31 mouse cellular contexts compared by ENCODE assay signal in genomic region chr5:143092891-143093290, GRCm38 (mm10). TPM values are rescaled to one million over a fixed set of nuclear protein-coding genes. Genes with fewer than 3 reads are reported as not detected.
DNase-seq lines count a peak whose midpoint lies in the region; TF ChIP-seq lines count a peak whose summit lies in the region.
"Had no signal": no experiment of that assay in that cellular context is flagged by ENCODE, and none has a peak within 500 bp of the region (broad histone marks: within the 10 kb centered on the region; RNA-seq: fewer than 3 reads in every experiment).

No protein-coding gene starts in this region.

- no peaks in the 10 kb centered on the region for H3K9me3 ChIP-seq in heart, embryonic 10.5 days
- H3K9me3 ChIP-seq: embryonic facial prominence, embryonic 15.5 days; hindbrain, embryonic 12.5 days; hindbrain, embryonic 15.5 days had no signal

- DNase-seq in embryo, embryonic 10 days (ENCODE audit: low spot score) = peak; percentile 7
- DNase-seq in embryo, embryonic 11 days = no peak
- peak; percentile 62 for DNase-seq in heart, embryonic 10.5 days (ENCODE audit: low spot score)
- no peak for DNase-seq in heart, postnatal 4 days
- DNase-seq in NIH3T3 (ENCODE audit: low read depth) = peak; percentile 43
- no peak for DNase-seq in thymus, adult 2 months
- DNase-seq in urinary bladder, postnatal 25 days (ENCODE audit: low spot score) = no peak
- DNase-seq: adrenal gland, adult 8-10 months; adrenal gland, postnatal 25 days; B cell, adult 2 months; cerebellum, adult 11-12 months; cerebellum, adult 8-10 months; cerebellum, postnatal 10 days; cerebellum, postnatal 36 days; forebrain, postnatal 0 days; gastrocnemius, adult 2 months; gastrocnemius, postnatal 14 days; heart, adult 18-20 months; heart, postnatal 14 days had no signal

- H3K27ac ChIP-seq in heart, embryonic 10.5 days = no peak overlapping the region
- no peak overlapping the region for H3K27ac ChIP-seq in thymus, adult 2 months (ENCODE audit: control insufficient read depth, insufficient read depth, low read length)
- H3K27ac ChIP-seq: embryonic facial prominence, embryonic 15.5 days; gastrocnemius, adult 2 months; hindbrain, embryonic 12.5 days; hindbrain, embryonic 15.5 days had no signal

- H3K27me3 ChIP-seq in heart, embryonic 10.5 days (ENCODE audit: insufficient read depth, poor library complexity, severe bottlenecking) = no peaks in the 10 kb centered on the region
- no peaks in the 10 kb centered on the region for H3K27me3 ChIP-seq in thymus, adult 2 months (ENCODE audit: control insufficient read depth, insufficient read depth, low read length)
- H3K27me3 ChIP-seq: embryonic facial prominence, embryonic 15.5 days; hindbrain, embryonic 12.5 days; hindbrain, embryonic 15.5 days had no signal

- WGBS in heart, embryonic 10.5 days = 65% methylated on average over 3 of the region's 3 CpGs
- 85% methylated on average over 3 of the region's 3 CpGs for WGBS in thymus, adult 2 months

- no peak overlapping the region for H3K4me3 ChIP-seq in heart, embryonic 10.5 days
- no peak overlapping the region for H3K4me3 ChIP-seq in thymus, adult 2 months (ENCODE audit: control insufficient read depth, insufficient read depth, low read length)
- H3K4me3 ChIP-seq: embryonic facial prominence, embryonic 15.5 days; gastrocnemius, adult 2 months; hindbrain, embryonic 12.5 days; hindbrain, embryonic 15.5 days had no signal

- no peak for TF ChIP-seq CTCF in thymus, adult 2 months (IDR thresholded peaks at IDR 0.05; ENCODE audit: borderline replicate concordance, control insufficient read depth, extremely low read depth, insufficient read depth, low read length, poor library complexity)

- no peak for TF ChIP-seq POLR2A in thymus, adult 2 months (IDR thresholded peaks at IDR 0.05; ENCODE audit: control insufficient read depth, extremely low read depth, insufficient read depth, low read length, poor library complexity)

- peaks cover 69% of the 10 kb centered on the region for H3K36me3 ChIP-seq in heart, embryonic 10.5 days
- no peaks in the 10 kb centered on the region for H3K36me3 ChIP-seq in thymus, adult 2 months (ENCODE audit: control insufficient read depth, insufficient read depth, low read length)

- H3K4me1 ChIP-seq in heart, embryonic 10.5 days = no peaks in the 10 kb centered on the region
- no peaks in the 10 kb centered on the region for H3K4me1 ChIP-seq in thymus, adult 2 months (replicated peaks; ENCODE audit: control insufficient read depth, insufficient read depth, low read length)
- H3K4me1 ChIP-seq: embryonic facial prominence, embryonic 15.5 days; hindbrain, embryonic 12.5 days; hindbrain, embryonic 15.5 days had no signal

RNA-seq across cellular contexts. Expression of gene Rnf216, which starts 19.9 kb away (rescaled TPM):
- polyA plus RNA-seq in heart, embryonic 10.5 days (2016; fragmentation: Nextera tagmentation; extraction: Ambion mirVana) = 37.9 and 40.6 TPM in 2 replicates
- total RNA-seq in heart, postnatal 4 days (2021) = 10 to 100 TPM; 28.9 to 32.2 TPM
- 16.1 and 17.6 TPM in 2 replicates for polyA plus RNA-seq in thymus, adult 2 months (2012; rRNA removed)

RNA-seq across cellular contexts. Expression of gene Olfr718-ps1, which starts 54.5 kb away (rescaled TPM):
- 0.04 and 0.09 TPM in 2 replicates for polyA plus RNA-seq in heart, embryonic 10.5 days (2016; fragmentation: Nextera tagmentation; extraction: Ambion mirVana)
- not detected for total RNA-seq in heart, postnatal 4 days (2021)
- polyA plus RNA-seq in thymus, adult 2 months (2012; rRNA removed) = not detected in 2 replicates
- total RNA-seq: forebrain, postnatal 0 days; gastrocnemius, adult 2 months; gastrocnemius, postnatal 14 days; heart, adult 18-20 months; heart, postnatal 14 days; hematopoietic stem cell, adult 5-6 weeks; MEL had no signal
- polyA plus RNA-seq: activated CD4-positive, CD25-positive, alpha-beta regulatory T cell, adult 4 months; brain, embryonic 14.5 days; cortical plate, adult 2 months; forebrain, embryonic 14.5 days; forebrain, postnatal 0 days; frontal cortex, adult 2 months; heart, embryonic 14.5 days; intestine, embryonic 14.5 days had no signal

Comparison
In these comparisons a context has a peak if more than half of its experiments do, and no peak if none do; other contexts are left out.
1. DNase-seq: peak in embryo, embryonic 10 days (single experiment), heart, embryonic 10.5 days (single experiment) and NIH3T3 (single experiment); none in embryo, embryonic 11 days (single experiment), heart, postnatal 4 days (single experiment), thymus, adult 2 months (single experiment) and urinary bladder, postnatal 25 days (single experiment).